In genomic region chr8:83956789-83957188, GRCm38 (mm10) we compare ENCODE assay signal across 8 mouse cellular contexts. TPM values are rescaled to one million over a fixed set of nuclear protein-coding genes. Genes with fewer than 3 reads are reported as not detected.
DNase-seq lines count a peak whose midpoint lies in the region; ATAC-seq and TF ChIP-seq lines count a peak whose summit lies in the region.

No protein-coding gene starts in this region.

- peak overlapping the region; percentile 68; the same call in 1 of the 2 replicates for H3K9ac ChIP-seq in kidney, embryonic 14.5 days (ENCODE audit: low read depth, low read length)
- H3K9ac ChIP-seq in forebrain, embryonic 15.5 days (replicated peaks) = no peak overlapping the region
- H3K9ac ChIP-seq in liver, embryonic 14.5 days (replicated peaks) = peak overlapping the region; percentile 83

- peaks cover 18% of the 10 kb centered on the region for H3K4me1 ChIP-seq in kidney, embryonic 14.5 days (ENCODE audit: control insufficient read depth, insufficient read depth, low read length)
- no peaks in the 10 kb centered on the region for H3K4me1 ChIP-seq in kidney, adult 2 months (ENCODE audit: control insufficient read depth, insufficient read depth, low read length)
- H3K4me1 ChIP-seq in forebrain, embryonic 15.5 days = peaks cover 24% of the 10 kb centered on the region
- H3K4me1 ChIP-seq in liver, embryonic 14.5 days (replicated peaks; ENCODE audit: control insufficient read depth in 2 of 2, insufficient read depth in 2 of 2, low read length in 1 of 2) = peaks cover 12% of the 10 kb centered on the region in 2 experiments

- peak overlapping the region; percentile 91 for H3K4me2 ChIP-seq in kidney, embryonic 14.5 days (replicated peaks; ENCODE audit: low read depth, low read length)
- peak overlapping the region; percentile 91 for H3K4me2 ChIP-seq in forebrain, embryonic 15.5 days (replicated peaks)
- peak overlapping the region; percentile 98 for H3K4me2 ChIP-seq in liver, embryonic 14.5 days (ENCODE audit: low read depth)

- H3K9me3 ChIP-seq in kidney, embryonic 14.5 days (ENCODE audit: control insufficient read depth, low read length) = no peaks in the 10 kb centered on the region
- H3K9me3 ChIP-seq in forebrain, embryonic 15.5 days = no peaks in the 10 kb centered on the region
- H3K9me3 ChIP-seq in liver, embryonic 14.5 days (ENCODE audit: control insufficient read depth, low read length) = no peaks in the 10 kb centered on the region

- WGBS in kidney, embryonic 14.5 days = 23% methylated on average over 1 of the region's 1 CpGs
- WGBS in kidney, adult 2 months = 14% methylated on average over 1 of the region's 1 CpGs
- WGBS in forebrain, embryonic 15.5 days = 3% methylated on average over 1 of the region's 1 CpGs
- WGBS in liver, embryonic 14.5 days (ENCODE audit: insufficient replicate concordance) = 12% methylated on average over 1 of the region's 1 CpGs

- no peak for TF ChIP-seq POLR2A in kidney, adult 2 months (IDR thresholded peaks at IDR 0.05; ENCODE audit: low read depth, low read length)

- H3K27ac ChIP-seq in kidney, embryonic 14.5 days (ENCODE audit: low read depth, low read length) = no peak overlapping the region
- H3K27ac ChIP-seq in kidney, adult 2 months (ENCODE audit: insufficient read depth, low read depth, low read length) = no peak overlapping the region
- H3K27ac ChIP-seq in forebrain, embryonic 15.5 days (replicated peaks) = no peak overlapping the region
- no peak overlapping the region for H3K27ac ChIP-seq in liver, embryonic 14.5 days

- no peak for ATAC-seq in kidney, embryonic 14.5 days (ENCODE audit: low FRiP score, low TSS enrichment)
- ATAC-seq in forebrain, embryonic 15.5 days (replicated peaks) = no peak
- no peak for ATAC-seq in liver, embryonic 14.5 days (ENCODE audit: insufficient read depth)

- no peak for DNase-seq in kidney, adult 2 months
- DNase-seq in NIH3T3 (ENCODE audit: low read depth) = peak; percentile 50
- DNase-seq in liver, embryonic 14.5 days (ENCODE audit: low read depth in 3 of 3, low spot score in 3 of 3) = peak; percentile 45 to 58 (median 50)
- DNase-seq in thymus, postnatal 0 days (ENCODE audit: low spot score) = peak; percentile 67
- no peak for DNase-seq in adrenal gland, postnatal 10 days
- no peak for DNase-seq in right cerebral cortex, postnatal 25 days

- TF ChIP-seq EP300 in liver, embryonic 14.5 days (IDR thresholded peaks at IDR 0.05; ENCODE audit: low read depth) = no peak

- H3K27me3 ChIP-seq in kidney, embryonic 14.5 days (ENCODE audit: control insufficient read depth, insufficient read depth, low read length) = no peaks in the 10 kb centered on the region
- H3K27me3 ChIP-seq in kidney, adult 2 months (replicated peaks; ENCODE audit: control insufficient read depth, insufficient read depth, low read length) = no peaks in the 10 kb centered on the region
- no peaks in the 10 kb centered on the region for H3K27me3 ChIP-seq in forebrain, embryonic 15.5 days
- H3K27me3 ChIP-seq in liver, embryonic 14.5 days (ENCODE audit: control insufficient read depth, insufficient read depth, low read length) = no peaks in the 10 kb centered on the region

- no peaks in the 10 kb centered on the region for H3K36me3 ChIP-seq in kidney, embryonic 14.5 days (ENCODE audit: control insufficient read depth, insufficient read depth, low read length)
- H3K36me3 ChIP-seq in kidney, adult 2 months (ENCODE audit: control insufficient read depth, insufficient read depth, low read length) = no peaks in the 10 kb centered on the region
- no peaks in the 10 kb centered on the region for H3K36me3 ChIP-seq in forebrain, embryonic 15.5 days
- H3K36me3 ChIP-seq in liver, embryonic 14.5 days (replicated peaks; ENCODE audit: control insufficient read depth, insufficient read depth, low read depth) = peaks cover 5% of the 10 kb centered on the region

- H3K4me3 ChIP-seq in kidney, embryonic 14.5 days (ENCODE audit: low read length) = peak overlapping the region; percentile 79
- H3K4me3 ChIP-seq in kidney, adult 2 months (ENCODE audit: insufficient read depth, low read depth, low read length) = no peak overlapping the region
- H3K4me3 ChIP-seq in forebrain, embryonic 15.5 days = peak overlapping the region; percentile 55
- peak overlapping the region; percentile 77 to 79 for H3K4me3 ChIP-seq in liver, embryonic 14.5 days (ENCODE audit: insufficient read depth in 1 of 2, low read depth in 2 of 2, low read length in 2 of 2)

- no peak; the same call in 1 of the 2 replicates for TF ChIP-seq CTCF in kidney, adult 2 months (conservative IDR thresholded peaks at IDR 0.05; ENCODE audit: insufficient read depth, insufficient read length, low read depth, low read length)
- peak; percentile 76 for TF ChIP-seq CTCF in liver, embryonic 14.5 days (IDR thresholded peaks at IDR 0.05; ENCODE audit: low read depth)

RNA-seq across cellular contexts. Expression of gene Asf1b, which starts 1.5 kb away (rescaled TPM):
- 68.2 and 71.4 TPM in 2 replicates for polyA plus RNA-seq in kidney, embryonic 14.5 days (2014; fragmentation: Nextera tagmentation; extraction: Ambion mirVana)
- 2.0 and 3.6 TPM in 2 replicates for polyA plus RNA-seq in kidney, adult 2 months (2012; rRNA removed)
- 20.7 and 22.2 TPM in 2 replicates for polyA plus RNA-seq in forebrain, embryonic 15.5 days (2015; fragmentation: Nextera tagmentation; extraction: Ambion mirVana)
- 92.7 and 98.5 TPM in 2 replicates for polyA plus RNA-seq in liver, embryonic 14.5 days (2012; rRNA removed)
- 130 and 138 TPM in 2 replicates for polyA plus RNA-seq in liver, embryonic 14.5 days (2014; fragmentation: Nextera tagmentation; extraction: Ambion mirVana)
- 117 and 135 TPM in 2 replicates for polyA plus RNA-seq in thymus, postnatal 0 days (2015; fragmentation: Nextera tagmentation; extraction: Ambion mirVana)
- total RNA-seq in adrenal gland, postnatal 10 days (2021) = 10 to 100 TPM in 1 of 2 experiments, 1 to 10 TPM in 1; 9.2 to 12.1 TPM

RNA-seq across cellular contexts. Expression of gene Gm10644, which starts 1.8 kb away (rescaled TPM):
- polyA plus RNA-seq in kidney, embryonic 14.5 days (2014; fragmentation: Nextera tagmentation; extraction: Ambion mirVana) = 0.37 and 0.61 TPM in 2 replicates
- 2.7 and 3.2 TPM in 2 replicates for polyA plus RNA-seq in kidney, adult 2 months (2012; rRNA removed)
- 0.74 and 0.95 TPM in 2 replicates for polyA plus RNA-seq in forebrain, embryonic 15.5 days (2015; fragmentation: Nextera tagmentation; extraction: Ambion mirVana)
- polyA plus RNA-seq in liver, embryonic 14.5 days (2012; rRNA removed) = 0.30 and 0.31 TPM in 2 replicates
- polyA plus RNA-seq in liver, embryonic 14.5 days (2014; fragmentation: Nextera tagmentation; extraction: Ambion mirVana) = 0.09 and 0.30 TPM in 2 replicates
- polyA plus RNA-seq in thymus, postnatal 0 days (2015; fragmentation: Nextera tagmentation; extraction: Ambion mirVana) = 0.10 and 0.18 TPM in 2 replicates
- total RNA-seq in adrenal gland, postnatal 10 days (2021) = under 1 TPM; 0.51 to 0.88 TPM

RNA-seq across cellular contexts. Expression of gene Prkaca, which starts 16.0 kb away (rescaled TPM):
- polyA plus RNA-seq in kidney, embryonic 14.5 days (2014; fragmentation: Nextera tagmentation; extraction: Ambion mirVana) = 123 and 124 TPM in 2 replicates
- 88.3 and 95.6 TPM in 2 replicates for polyA plus RNA-seq in kidney, adult 2 months (2012; rRNA removed)
- 169 and 178 TPM in 2 replicates for polyA plus RNA-seq in forebrain, embryonic 15.5 days (2015; fragmentation: Nextera tagmentation; extraction: Ambion mirVana)
- 19.9 and 24.8 TPM in 2 replicates for polyA plus RNA-seq in liver, embryonic 14.5 days (2012; rRNA removed)
- polyA plus RNA-seq in liver, embryonic 14.5 days (2014; fragmentation: Nextera tagmentation; extraction: Ambion mirVana) = 30.6 and 34.0 TPM in 2 replicates
- 64.2 and 65.8 TPM in 2 replicates for polyA plus RNA-seq in thymus, postnatal 0 days (2015; fragmentation: Nextera tagmentation; extraction: Ambion mirVana)
- 100 to 1,000 TPM; 253 to 325 TPM for total RNA-seq in adrenal gland, postnatal 10 days (2021)

RNA-seq across cellular contexts. Expression of gene Samd1, which starts 40.7 kb away (rescaled TPM):
- 17.9 and 31.9 TPM in 2 replicates for polyA plus RNA-seq in kidney, embryonic 14.5 days (2014; fragmentation: Nextera tagmentation; extraction: Ambion mirVana)
- polyA plus RNA-seq in kidney, adult 2 months (2012; rRNA removed) = 37.2 and 44.5 TPM in 2 replicates
- polyA plus RNA-seq in forebrain, embryonic 15.5 days (2015; fragmentation: Nextera tagmentation; extraction: Ambion mirVana) = 8.5 and 9.5 TPM in 2 replicates
- polyA plus RNA-seq in liver, embryonic 14.5 days (2012; rRNA removed) = 32.5 and 34.5 TPM in 2 replicates
- polyA plus RNA-seq in liver, embryonic 14.5 days (2014; fragmentation: Nextera tagmentation; extraction: Ambion mirVana) = 9.1 and 9.3 TPM in 2 replicates
- polyA plus RNA-seq in thymus, postnatal 0 days (2015; fragmentation: Nextera tagmentation; extraction: Ambion mirVana) = 10.7 and 11.5 TPM in 2 replicates
- 10 to 100 TPM; 40.8 to 41.6 TPM for total RNA-seq in adrenal gland, postnatal 10 days (2021)

RNA-seq across cellular contexts. Expression of gene 1700067K01Rik, which starts 44.5 kb away (rescaled TPM):
- polyA plus RNA-seq in kidney, embryonic 14.5 days (2014; fragmentation: Nextera tagmentation; extraction: Ambion mirVana) = 1.2 TPM in 2 replicates
- polyA plus RNA-seq in kidney, adult 2 months (2012; rRNA removed) = 5.1 and 7.0 TPM in 2 replicates
- 1.4 TPM in 2 replicates for polyA plus RNA-seq in forebrain, embryonic 15.5 days (2015; fragmentation: Nextera tagmentation; extraction: Ambion mirVana)
- polyA plus RNA-seq in liver, embryonic 14.5 days (2012; rRNA removed) = 0.41 and 0.65 TPM in 2 replicates
- 0.41 and 0.49 TPM in 2 replicates for polyA plus RNA-seq in liver, embryonic 14.5 days (2014; fragmentation: Nextera tagmentation; extraction: Ambion mirVana)
- 0.86 and 1.1 TPM in 2 replicates for polyA plus RNA-seq in thymus, postnatal 0 days (2015; fragmentation: Nextera tagmentation; extraction: Ambion mirVana)
- under 1 TPM; 0.48 to 0.60 TPM for total RNA-seq in adrenal gland, postnatal 10 days (2021)

Comparison
In these comparisons a context has a peak if more than half of its experiments do, and no peak if none do; other contexts are left out.
1. DNase-seq: peak in NIH3T3 (single experiment), liver, embryonic 14.5 days (3 of 3) and thymus, postnatal 0 days (single experiment); none in kidney, adult 2 months (single experiment), adrenal gland, postnatal 10 days (single experiment) and right cerebral cortex, postnatal 25 days (single experiment).
2. Peak in every context shown above with its lines, with median percentiles within 50 percentile points of each other: H3K4me2 ChIP-seq.